ENCODE assay signal across 17 mouse cellular contexts in genomic region chr5:122454442-122454841, GRCm38 (mm10). TPM values are rescaled to one million over a fixed set of nuclear protein-coding genes. Genes with fewer than 3 reads are reported as not detected.
DNase-seq lines count a peak whose midpoint lies in the region; ATAC-seq and TF ChIP-seq lines count a peak whose summit lies in the region.
"Had no signal": no experiment of that assay in that cellular context is flagged by ENCODE, and none has a peak within 500 bp of the region (broad histone marks: within the 10 kb centered on the region; RNA-seq: fewer than 3 reads in every experiment).

No protein-coding gene starts in this region.

- DNase-seq in adrenal gland, postnatal 14 days, result peak; percentile 26
- DNase-seq in adrenal gland, adult 2 months, result no peak
- no peak for DNase-seq in heart, postnatal 4 days
- no peak for DNase-seq in kidney, postnatal 0 days (ENCODE audit: low spot score)
- no peak for DNase-seq in frontal cortex, postnatal 14 days (ENCODE audit: low spot score in 2 of 2)
- DNase-seq: adrenal gland, postnatal 10 days; cerebellum, adult 8-10 months; gastrocnemius, postnatal 14 days; kidney, adult 2 months; lung, embryonic 14.5 days; thymus, adult 2 months had no signal

- H3K4me3 ChIP-seq in heart, embryonic 14.5 days (ENCODE audit: control insufficient read depth in 1 of 2, insufficient read depth in 1 of 2, low read depth in 1 of 2, low read length in 2 of 2), result no peak overlapping the region
- H3K4me3 ChIP-seq in kidney, postnatal 0 days (replicated peaks; ENCODE audit: low read depth, low read length), result no peak overlapping the region
- H3K4me3 ChIP-seq in kidney, embryonic 16.5 days (ENCODE audit: low read length), result no peak overlapping the region
- H3K4me3 ChIP-seq in E14TG2a.4 (replicated peaks; ENCODE audit: low read length), result peak overlapping the region; percentile 20; the same call in 1 of the 2 replicates
- H3K4me3 ChIP-seq: hindbrain, embryonic 10.5 days; midbrain, embryonic 15.5 days had no signal

- no peak for ATAC-seq in heart, embryonic 14.5 days (ENCODE audit: insufficient number of reproducible peaks, insufficient read depth, low FRiP score, low read depth)
- no peak for ATAC-seq in kidney, postnatal 0 days (replicated peaks; ENCODE audit: low FRiP score, low read depth)
- ATAC-seq in kidney, embryonic 16.5 days (ENCODE audit: low FRiP score, low TSS enrichment), result no peak
- ATAC-seq: CD4-positive, CD25-positive, alpha-beta regulatory T cell, adult 4 months; midbrain, embryonic 15.5 days had no signal

- 85% methylated on average over 4 of the region's 4 CpGs for WGBS in heart, embryonic 14.5 days
- WGBS in kidney, postnatal 0 days, result 87% methylated on average over 4 of the region's 4 CpGs
- 96% methylated on average over 4 of the region's 4 CpGs for WGBS in kidney, embryonic 16.5 days

- H3K9me3 ChIP-seq in heart, embryonic 14.5 days (ENCODE audit: control insufficient read depth, low read length), result no peaks in the 10 kb centered on the region
- H3K9me3 ChIP-seq in kidney, postnatal 0 days (replicated peaks; ENCODE audit: low read length), result no peaks in the 10 kb centered on the region
- no peaks in the 10 kb centered on the region for H3K9me3 ChIP-seq in kidney, embryonic 16.5 days (ENCODE audit: low read length)
- H3K9me3 ChIP-seq in E14TG2a.4 (ENCODE audit: low read length), result no peaks in the 10 kb centered on the region
- H3K9me3 ChIP-seq: hindbrain, embryonic 10.5 days; midbrain, embryonic 15.5 days had no signal

- H3K27me3 ChIP-seq in heart, embryonic 14.5 days (ENCODE audit: control insufficient read depth, insufficient read depth, low read length), result no peaks in the 10 kb centered on the region
- no peaks in the 10 kb centered on the region for H3K27me3 ChIP-seq in kidney, postnatal 0 days (ENCODE audit: insufficient read depth, low read length)
- no peaks in the 10 kb centered on the region for H3K27me3 ChIP-seq in kidney, embryonic 16.5 days (ENCODE audit: insufficient read depth, low read length)
- no peaks in the 10 kb centered on the region for H3K27me3 ChIP-seq in E14TG2a.4 (ENCODE audit: insufficient read depth, low read length)
- H3K27me3 ChIP-seq: midbrain, embryonic 15.5 days had no signal

- peaks cover 81% of the 10 kb centered on the region for H3K36me3 ChIP-seq in heart, embryonic 14.5 days (ENCODE audit: control insufficient read depth, insufficient read depth, low read length)
- H3K36me3 ChIP-seq in kidney, postnatal 0 days (ENCODE audit: insufficient read depth, low read length), result peaks cover 57% of the 10 kb centered on the region
- H3K36me3 ChIP-seq in kidney, embryonic 16.5 days (ENCODE audit: insufficient read depth, low read length), result peaks cover 62% of the 10 kb centered on the region
- H3K36me3 ChIP-seq in E14TG2a.4 (ENCODE audit: insufficient read depth, low read length), result peaks cover 97% of the 10 kb centered on the region

- H3K4me2 ChIP-seq in heart, embryonic 14.5 days (ENCODE audit: low read length), result no peak overlapping the region
- H3K4me2 ChIP-seq in kidney, postnatal 0 days (ENCODE audit: low read length), result no peak overlapping the region
- no peak overlapping the region for H3K4me2 ChIP-seq in kidney, embryonic 16.5 days (replicated peaks; ENCODE audit: low read depth, low read length)
- H3K4me2 ChIP-seq: lung, embryonic 14.5 days; midbrain, embryonic 15.5 days had no signal

- 0 out of 2 replicates have a peak overlapping the region, but pooled peaks have one; percentile 3 for H3K9ac ChIP-seq in heart, embryonic 14.5 days (ENCODE audit: low read length)
- H3K9ac ChIP-seq in kidney, postnatal 0 days (ENCODE audit: low read depth, low read length), result no peak overlapping the region
- no peak overlapping the region for H3K9ac ChIP-seq in kidney, embryonic 16.5 days (replicated peaks; ENCODE audit: low read length)
- H3K9ac ChIP-seq: lung, embryonic 14.5 days; midbrain, embryonic 15.5 days had no signal

- peaks cover 4 to 15% of the 10 kb centered on the region in 2 experiments; a peak in 3 of 4 replicates for H3K4me1 ChIP-seq in heart, embryonic 14.5 days (ENCODE audit: control insufficient read depth in 2 of 2, insufficient read depth in 2 of 2, low read length in 2 of 2)
- H3K4me1 ChIP-seq in kidney, postnatal 0 days (replicated peaks; ENCODE audit: insufficient read depth, low read length), result no peaks in the 10 kb centered on the region
- H3K4me1 ChIP-seq in kidney, embryonic 16.5 days (ENCODE audit: insufficient read depth, low read length), result no peaks in the 10 kb centered on the region
- H3K4me1 ChIP-seq in E14TG2a.4 (replicated peaks; ENCODE audit: low read depth, low read length), result peaks cover 95% of the 10 kb centered on the region
- H3K4me1 ChIP-seq: midbrain, embryonic 15.5 days had no signal

- no peak for TF ChIP-seq CTCF in kidney, postnatal 0 days (IDR thresholded peaks at IDR 0.05; ENCODE audit: low read depth)
- TF ChIP-seq CTCF in E14TG2a.4 (conservative IDR thresholded peaks at IDR 0.05; ENCODE audit: low read length), result no peak

- H3K27ac ChIP-seq in heart, embryonic 14.5 days (replicated peaks in 1 of 2; ENCODE audit: control insufficient read depth in 1 of 2, insufficient read depth in 1 of 2, low read depth in 2 of 2, low read length in 2 of 2), result peak overlapping the region; percentile 30 to 57; a peak in 2 of 4 replicates
- H3K27ac ChIP-seq in kidney, postnatal 0 days, result 0 out of 2 replicates have a peak overlapping the region, but pooled peaks have one; percentile 2
- no peak overlapping the region for H3K27ac ChIP-seq in kidney, embryonic 16.5 days (ENCODE audit: low read length)
- H3K27ac ChIP-seq: hindbrain, embryonic 10.5 days; midbrain, embryonic 15.5 days had no signal

RNA-seq across cellular contexts. Expression of gene Anapc7, which starts 32.9 kb away (rescaled TPM):
- 47.3 and 50.4 TPM in 2 replicates for total RNA-seq in adrenal gland, postnatal 14 days (2021)
- 10 to 100 TPM; 42.0 to 46.8 TPM for total RNA-seq in adrenal gland, adult 2 months (2021)
- 41.5 and 42.8 TPM in 2 replicates for polyA plus RNA-seq in adrenal gland, adult 2 months (2012; rRNA removed)
- 19.8 and 22.3 TPM in 2 replicates for polyA plus RNA-seq in heart, embryonic 14.5 days (2014; fragmentation: Nextera tagmentation; extraction: Ambion mirVana)
- total RNA-seq in heart, postnatal 4 days (2021), result 10 to 100 TPM; 47.0 to 48.7 TPM
- polyA plus RNA-seq in kidney, postnatal 0 days (2015; fragmentation: Nextera tagmentation; extraction: Ambion mirVana), result 37.5 and 42.0 TPM in 2 replicates
- 56.5 and 56.8 TPM in 2 replicates for polyA plus RNA-seq in kidney, embryonic 16.5 days (2015; fragmentation: Nextera tagmentation; extraction: Ambion mirVana)

RNA-seq across cellular contexts. Expression of gene Atp2a2, which starts 47.6 kb away (rescaled TPM):
- 212 and 220 TPM in 2 replicates for total RNA-seq in adrenal gland, postnatal 14 days (2021)
- 100 to 1,000 TPM; 159 to 186 TPM for total RNA-seq in adrenal gland, adult 2 months (2021)
- 50.5 and 66.8 TPM in 2 replicates for polyA plus RNA-seq in adrenal gland, adult 2 months (2012; rRNA removed)
- polyA plus RNA-seq in heart, embryonic 14.5 days (2014; fragmentation: Nextera tagmentation; extraction: Ambion mirVana), result 472 and 483 TPM in 2 replicates
- total RNA-seq in heart, postnatal 4 days (2021), result 1,000 to 10,000 TPM; 5,023 to 5,799 TPM
- polyA plus RNA-seq in kidney, postnatal 0 days (2015; fragmentation: Nextera tagmentation; extraction: Ambion mirVana), result 37.8 and 38.5 TPM in 2 replicates
- 33.6 and 35.0 TPM in 2 replicates for polyA plus RNA-seq in kidney, embryonic 16.5 days (2015; fragmentation: Nextera tagmentation; extraction: Ambion mirVana)
